Mouse (Mus musculus) yolk sac, embryonic 10.5 days (tissue): ENCODE measurements around the gene Cyfip2.

Source experiments
- DNase-seq: peaks from one replicate; pipeline ENCODE4 v3.0.0-alpha.2; 2017; ENCODE audit warnings: low spot score

Gene Cyfip2

GRCm38 (mm10) chr11:46276778-46277177, 35.9 kb downstream of the Cyfip2 start:
- no peak for DNase-seq

- no peak for DNase-seq
Measured at GRCm38 (mm10) chr11:46276168-46276567, 36.5 kb downstream of the Cyfip2 start.

- DNase-seq = peak; percentile 58
Measured at GRCm38 (mm10) chr11:46275302-46275701, 37.4 kb downstream of the Cyfip2 start.

GRCm38 (mm10) chr11:46273969-46274368, 38.7 kb downstream of the Cyfip2 start:
- no peak for DNase-seq

- no peak for DNase-seq
Measured at GRCm38 (mm10) chr11:46272058-46272681, 40.5 kb downstream of the Cyfip2 start.

GRCm38 (mm10) chr11:46269893-46270292, 42.8 kb downstream of the Cyfip2 start:
- DNase-seq = no peak

- DNase-seq = no peak
Measured at GRCm38 (mm10) chr11:46269391-46269790, 43.3 kb downstream of the Cyfip2 start.

- DNase-seq = peak; percentile 20
Measured at GRCm38 (mm10) chr11:46268991-46269390, 43.7 kb downstream of the Cyfip2 start.

GRCm38 (mm10) chr11:46265031-46265786, 47.5 kb downstream of the Cyfip2 start:
- no peak for DNase-seq

- no peak for DNase-seq
Measured at GRCm38 (mm10) chr11:46264584-46264983, 48.1 kb downstream of the Cyfip2 start.

- no peak for DNase-seq
Measured at GRCm38 (mm10) chr11:46263291-46263690, 49.4 kb downstream of the Cyfip2 start.

- DNase-seq = no peak
Measured at GRCm38 (mm10) chr11:46262854-46263253, 49.8 kb downstream of the Cyfip2 start.

- DNase-seq = no peak
Measured at GRCm38 (mm10) chr11:46258749-46259148, 53.9 kb downstream of the Cyfip2 start.

GRCm38 (mm10) chr11:46258207-46258606, 54.5 kb downstream of the Cyfip2 start:
- DNase-seq = no peak

GRCm38 (mm10) chr11:46255291-46255690, 57.4 kb downstream of the Cyfip2 start:
- no peak for DNase-seq

- DNase-seq = no peak
Measured at GRCm38 (mm10) chr11:46251994-46252393, 60.7 kb downstream of the Cyfip2 start.

- no peak for DNase-seq
Measured at GRCm38 (mm10) chr11:46248352-46248751, 64.3 kb downstream of the Cyfip2 start.

- DNase-seq = no peak
Measured at GRCm38 (mm10) chr11:46246393-46246792, 66.3 kb downstream of the Cyfip2 start.

- DNase-seq = no peak
Measured at GRCm38 (mm10) chr11:46245926-46246325, 66.7 kb downstream of the Cyfip2 start.

- no peak for DNase-seq
Measured at GRCm38 (mm10) chr11:46244731-46245604, 67.7 kb downstream of the Cyfip2 start.

- DNase-seq = no peak
Measured at GRCm38 (mm10) chr11:46241985-46242384, 70.7 kb downstream of the Cyfip2 start.

GRCm38 (mm10) chr11:46241150-46241673, 71.4 kb downstream of the Cyfip2 start:
- DNase-seq = no peak
